Mouse (Mus musculus) testis, adult 2 months (tissue): Measurements from ENCODE around the gene Fbrs. TPM values are rescaled to one million over a fixed set of nuclear protein-coding genes. Genes with fewer than 3 reads are reported as not detected.

Experiments
- H3K27ac ChIP-seq: fragments of 200-500 bp; 2 replicates; pipeline ENCODE4 v1.5.1; 2012; ENCODE audit warnings: low read depth, low read length; ENCODE audit not compliant: control insufficient read depth, insufficient read depth
- H3K27me3 ChIP-seq: fragments of 200-500 bp; 2 replicates; pipeline ENCODE4 v1.6.1; 2012; ENCODE audit warnings: mild to moderate bottlenecking, low read length, moderate library complexity; ENCODE audit not compliant: control insufficient read depth, insufficient read depth
- H3K36me3 ChIP-seq: fragments of 200-500 bp; 2 replicates; pipeline ENCODE4 v1.6.1; 2012; ENCODE audit warnings: mild to moderate bottlenecking, low read length; ENCODE audit not compliant: control insufficient read depth, insufficient read depth
- H3K4me1 ChIP-seq: fragments of 200-500 bp; 2 replicates; pipeline ENCODE4 v1.6.1; 2012; ENCODE audit warnings: low read length; ENCODE audit not compliant: control insufficient read depth, insufficient read depth
- H3K4me3 ChIP-seq: fragments of 200-500 bp; 2 replicates; pipeline ENCODE4 v1.5.1; 2012; ENCODE audit warnings: low read depth, mild to moderate bottlenecking, low read length, moderate library complexity, mixed read lengths; ENCODE audit not compliant: control insufficient read depth
- CTCF ChIP-seq: fragments of 200-500 bp; IDR thresholded peaks from 2 replicates; pipeline ENCODE4 v1.5.1; 2012; ENCODE audit warnings: low read depth, mild to moderate bottlenecking, inconsistent platforms, low read length, moderate library complexity; ENCODE audit not compliant: control insufficient read depth, insufficient read depth, insufficient replicate concordance
- POLR2A ChIP-seq: fragments of 200-500 bp; IDR thresholded peaks from 2 replicates; pipeline ENCODE4 v1.6.1; 2012; ENCODE audit warnings: low read depth, mild to moderate bottlenecking, inconsistent platforms, low read length, moderate library complexity; ENCODE audit not compliant: control insufficient read depth
- polyA plus RNA-seq: library from polyadenylated mRNA; depleted of rRNA; stranded (reverse); fragments of >200 nt; gene quantifications from 2 replicates; pipeline ENCODE4 v1.2.3, GENCODE M21; 2012; rRNA removed

The Fbrs gene
- 42.8 and 44.8 TPM in 2 replicates for polyA plus RNA-seq

- peaks cover 5% of the 10 kb centered on the region for H3K36me3 ChIP-seq
- H3K27ac ChIP-seq, result peak within 1 kb of the TSS; percentile 100
- H3K4me3 ChIP-seq, result peak within 1 kb of the TSS; percentile 98
- TF ChIP-seq POLR2A, result peak; percentile 55
- TF ChIP-seq CTCF, result no peak
- H3K4me1 ChIP-seq, result peaks cover 5% of the 10 kb centered on the region
- H3K27me3 ChIP-seq, result no peaks in the 10 kb centered on the region
These were observed at the start of gene Fbrs for GRCm38 (mm10) chr7:127478635-127479317. Fbrs (plus strand) TSS chr7:127479199.

- Histone ChIP-seq H3K27ac (no peak overlapping the region), H3K36me3 (no peaks in the 10 kb centered on the region), H3K4me3 (no peak overlapping the region), H3K4me1 (no peaks in the 10 kb centered on the region), H3K27me3 (no peaks in the 10 kb centered on the region)
- no peak for TF ChIP-seq CTCF
- TF ChIP-seq POLR2A, result no peak
These were observed 43.8 kb upstream of the Fbrs start for GRCm38 (mm10) chr7:127435206-127435605.

GRCm38 (mm10) chr7:127437724-127438123 lies 41.3 kb upstream of the Fbrs start:
- H3K36me3 ChIP-seq, result no peaks in the 10 kb centered on the region; the same call in 1 of the 2 replicates
- H3K4me1 ChIP-seq, result no peaks in the 10 kb centered on the region
- H3K27me3 ChIP-seq, result no peaks in the 10 kb centered on the region
- TF ChIP-seq CTCF, result peak; percentile 72; the same call in 1 of the 2 replicates
- TF ChIP-seq POLR2A, result no peak
- no peak overlapping the region for H3K27ac ChIP-seq
- H3K4me3 ChIP-seq, result no peak overlapping the region

GRCm38 (mm10) chr7:127443976-127444375 lies 35.0 kb upstream of the Fbrs start:
- Histone ChIP-seq H3K36me3 (no peaks in the 10 kb centered on the region; the same call in 1 of the 2 replicates), H3K4me1 (no peaks in the 10 kb centered on the region; the same call in 1 of the 2 replicates), H3K4me3 (peak overlapping the region; percentile 19; the same call in 1 of the 2 replicates), H3K27ac (no peak overlapping the region), H3K27me3 (no peaks in the 10 kb centered on the region)
- no peak for TF ChIP-seq CTCF

- Histone ChIP-seq H3K36me3 (no peaks in the 10 kb centered on the region), H3K27ac (peak within 1 kb of the TSS; percentile 98)
These were observed 30.3 kb upstream of the Fbrs start, which contains the start of gene Zfp689 for GRCm38 (mm10) chr7:127448521-127449300. Zfp689 (minus strand) TSS chr7:127449158.

GRCm38 (mm10) chr7:127449966-127450365 lies 29.0 kb upstream of the Fbrs start:
- peak overlapping the region; percentile 96 for H3K4me3 ChIP-seq
- H3K4me1 ChIP-seq, result peaks cover 4% of the 10 kb centered on the region; the same call in 1 of the 2 replicates
- no peaks in the 10 kb centered on the region for H3K27me3 ChIP-seq
- TF ChIP-seq CTCF (no peak), POLR2A (no peak)
- H3K36me3 ChIP-seq, result no peaks in the 10 kb centered on the region
- 0 out of 2 replicates have a peak overlapping the region, but pooled peaks have one; percentile 12 for H3K27ac ChIP-seq

More at GRCm38 (mm10) chr7:127448521-127449300, 30.3 kb upstream of the Fbrs start, which contains the start of gene Zfp689:
- TF ChIP-seq CTCF, result no peak
- TF ChIP-seq POLR2A, result no peak; the same call in none of the 2 replicates
- Histone ChIP-seq H3K27me3 (no peaks in the 10 kb centered on the region), H3K4me1 (peaks cover 4% of the 10 kb centered on the region), H3K4me3 (peak within 1 kb of the TSS; percentile 96)

- H3K27ac ChIP-seq, result no peak overlapping the region
- peak overlapping the region; percentile 60 for H3K4me3 ChIP-seq
- peaks cover 4% of the 10 kb centered on the region; the same call in 1 of the 2 replicates for H3K4me1 ChIP-seq
- H3K27me3 ChIP-seq, result no peaks in the 10 kb centered on the region
- H3K36me3 ChIP-seq, result no peaks in the 10 kb centered on the region; the same call in 1 of the 2 replicates
- TF ChIP-seq CTCF (no peak), POLR2A (no peak)
These were observed 25.9 kb upstream of the Fbrs start for GRCm38 (mm10) chr7:127453056-127453455.
